Mouse (Mus musculus) adrenal gland, postnatal 10 days (tissue): ENCODE data around the gene Crb2. TPM values are rescaled to one million over a fixed set of nuclear protein-coding genes. Genes with fewer than 3 reads are reported as not detected.

Source experiments
- DNase-seq: peaks from one replicate; pipeline ENCODE4 v3.0.0; 2021; ENCODE audit warnings: mixed read lengths
- total RNA-seq, 2 experiments: library from RNA; stranded (reverse); gene quantifications; 2 replicates each; pipeline ENCODE4 v1.2.3; 2021

Gene Crb2
- total RNA-seq, 2 experiments from 2014 or later: 0.66 to 0.76 TPM

GRCm38 (mm10) chr2:37767080-37767547 lies 8.9 kb upstream of the Crb2 start:
- peak; percentile 64 for DNase-seq

- DNase-seq: no peak
These were observed 8.3 kb upstream of the Crb2 start for GRCm38 (mm10) chr2:37767739-37768138.

- peak; percentile 59 for DNase-seq
These were observed 7.1 kb upstream of the Crb2 start for GRCm38 (mm10) chr2:37768903-37769302.

- no peak for DNase-seq
These were observed 6.3 kb upstream of the Crb2 start for GRCm38 (mm10) chr2:37769793-37770192.

GRCm38 (mm10) chr2:37771618-37772285 lies 4.3 kb upstream of the Crb2 start:
- DNase-seq: peak; percentile 89

- peak; percentile 67 for DNase-seq
These were observed 1.5 kb upstream of the Crb2 start for GRCm38 (mm10) chr2:37774571-37774970.

GRCm38 (mm10) chr2:37776611-37777411 lies 762 bp downstream of the Crb2 start:
- no peak for DNase-seq

- DNase-seq: no peak
These were observed 2.1 kb downstream of the Crb2 start for GRCm38 (mm10) chr2:37777958-37778720.

- peak; percentile 72 for DNase-seq
These were observed 4.4 kb downstream of the Crb2 start for GRCm38 (mm10) chr2:37780270-37780929.

- DNase-seq: no peak
These were observed 5.4 kb downstream of the Crb2 start for GRCm38 (mm10) chr2:37781421-37781820.

- DNase-seq: no peak
These were observed 6.0 kb downstream of the Crb2 start for GRCm38 (mm10) chr2:37782002-37782401.

- DNase-seq: no peak
These were observed 8.4 kb downstream of the Crb2 start for GRCm38 (mm10) chr2:37784473-37784872.

- DNase-seq: no peak
These were observed 10.4 kb downstream of the Crb2 start for GRCm38 (mm10) chr2:37786461-37786860.

GRCm38 (mm10) chr2:37788176-37788962 lies 12.3 kb downstream of the Crb2 start:
- peak; percentile 45 for DNase-seq

GRCm38 (mm10) chr2:37789029-37789428 lies 13.0 kb downstream of the Crb2 start:
- DNase-seq: no peak

GRCm38 (mm10) chr2:37789995-37790394 lies 13.9 kb downstream of the Crb2 start:
- DNase-seq: no peak

GRCm38 (mm10) chr2:37790738-37791137 lies 14.7 kb downstream of the Crb2 start:
- DNase-seq: no peak

GRCm38 (mm10) chr2:37791340-37791739 lies 15.3 kb downstream of the Crb2 start:
- DNase-seq: peak; percentile 66

GRCm38 (mm10) chr2:37796021-37796420 lies 20.0 kb downstream of the Crb2 start:
- DNase-seq: no peak

GRCm38 (mm10) chr2:37797046-37797445 lies 21.0 kb downstream of the Crb2 start:
- no peak for DNase-seq

- DNase-seq: no peak
These were observed 23.1 kb downstream of the Crb2 start for GRCm38 (mm10) chr2:37799137-37799536.
